Mouse (Mus musculus) spleen, adult 2 months (tissue): ENCODE data around the gene Itgb7.

ENCODE experiments used
- CTCF ChIP-seq: fragments of 200-500 bp; IDR thresholded peaks from 2 replicates; pipeline ENCODE4 v1.5.1; 2011; ENCODE audit warnings: mild to moderate bottlenecking, inconsistent platforms; ENCODE audit not compliant: insufficient read depth, insufficient read length, insufficient replicate concordance; ENCODE audit errors: extremely low read depth
- POLR2A ChIP-seq: fragments of 200-500 bp; IDR thresholded peaks from 2 replicates; pipeline ENCODE4 v1.6.1; 2011; ENCODE audit warnings: low read depth, low read length, inconsistent platforms

DNA sequence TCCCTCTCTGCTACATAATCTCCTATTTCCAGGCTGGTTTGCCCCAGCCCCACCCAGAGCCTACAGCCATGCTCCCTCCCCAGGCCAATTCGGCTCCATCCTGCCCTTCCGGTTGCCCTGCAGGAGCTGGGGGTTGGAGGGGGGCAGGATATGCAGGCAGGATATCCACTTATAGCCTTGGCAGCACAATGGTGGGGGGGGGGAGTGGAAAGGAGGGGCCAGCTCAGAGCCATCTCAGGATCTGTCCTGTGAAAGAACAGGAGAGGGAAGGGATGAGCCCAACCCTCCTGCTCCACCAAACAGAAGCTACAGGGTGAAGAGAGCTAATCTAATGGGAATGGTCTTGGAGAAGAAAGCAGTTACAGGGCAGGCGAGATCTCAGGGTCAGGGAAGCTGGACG, 8.9 kb upstream of the Itgb7 start:
- TF ChIP-seq CTCF = no peak
- no peak for TF ChIP-seq POLR2A
